Mouse (Mus musculus): Measurements from ENCODE around the gene Scly. TPM values are rescaled to one million over a fixed set of nuclear protein-coding genes. Genes with fewer than 3 reads are reported as not detected.

Gene Scly
- polyA plus RNA-seq (2012; rRNA removed) = 31.9 and 32.4 TPM in 2 replicates

GRCm38 (mm10) chr1:91297799-91298744 is at the start of gene Scly:
Scly (plus strand) TSS chr1:91298338.

GRCm38 (mm10) chr1:91249564-91250414 is 48.3 kb upstream of the Scly start, which contains the start of gene Ube2f:
Ube2f (plus strand) TSS chr1:91250304.

DNA sequence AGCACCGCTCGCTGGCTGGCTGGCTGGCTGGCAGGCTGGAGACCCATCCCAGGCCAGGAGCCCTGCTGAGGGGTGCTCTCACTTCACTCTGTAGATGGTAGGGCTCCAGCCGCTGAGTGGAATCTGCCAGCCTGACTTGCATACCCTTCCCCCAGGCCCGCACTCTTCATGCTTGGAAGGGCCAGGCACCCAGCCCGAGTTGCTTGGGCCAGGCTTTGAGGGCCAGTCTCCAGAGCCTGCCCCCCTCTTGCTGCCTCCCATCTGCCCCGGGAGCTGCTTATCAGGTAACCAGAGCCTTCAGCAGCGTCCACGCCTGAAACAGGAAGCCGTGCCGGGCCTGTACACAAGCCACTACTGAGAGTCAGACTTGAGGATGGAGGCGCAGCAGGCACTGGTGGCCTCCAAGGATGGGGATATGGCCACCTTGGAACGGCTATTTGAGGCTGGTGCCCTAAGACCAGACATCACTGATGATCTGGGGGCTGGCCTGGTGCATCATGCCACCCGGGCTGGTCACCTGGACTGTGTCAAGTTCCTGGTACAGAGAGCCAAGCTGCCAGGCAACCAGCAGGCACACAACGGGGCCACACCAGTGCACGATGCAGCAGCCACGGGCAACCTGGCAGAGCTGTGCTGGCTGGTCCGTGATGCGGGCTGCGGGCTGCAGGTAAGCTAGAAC is 23.8 kb downstream of the Scly start, which contains the start of gene Espnl:
Espnl (plus strand) TSS at position 316 of the 679 bp plus-strand sequence.

DNA sequence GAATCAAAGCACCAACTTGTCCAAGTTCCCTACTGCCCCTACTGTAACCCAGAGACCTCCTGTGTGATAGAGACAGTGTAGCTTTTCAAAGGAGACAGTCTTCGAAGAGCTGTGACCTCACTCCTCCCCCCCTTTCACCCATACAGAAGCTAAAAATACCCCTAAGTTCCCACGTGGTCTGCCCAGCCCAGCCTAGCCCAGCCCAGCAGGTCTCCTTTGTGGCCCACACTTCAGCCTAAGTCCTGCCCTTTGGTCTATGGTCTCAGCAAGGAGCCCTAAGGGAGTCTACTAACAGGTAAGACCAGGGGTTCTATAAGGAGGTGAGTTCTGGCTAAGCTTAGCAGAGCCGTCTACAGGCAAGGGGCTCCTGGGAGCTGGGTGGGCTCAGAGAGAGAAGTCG is 52.7 kb downstream of the Scly start, which contains the start of gene Klhl30:
Klhl30 (plus strand) TSS at position 176 of the 400 bp plus-strand sequence.

GRCm38 (mm10) chr1:91366215-91367108 is 68.3 kb downstream of the Scly start, which contains the start of gene Erfe:
Erfe (plus strand) TSS chr1:91366430.

Other genes starting within 250 kb of the Scly start
- 0.37 and 0.56 TPM in 2 replicates for gene Rbm44, start 153.2 kb upstream of the Scly start, polyA plus RNA-seq (2012; rRNA removed)
- 5.0 and 5.6 TPM in 2 replicates for gene Ramp1, start 118.5 kb upstream of the Scly start, polyA plus RNA-seq (2012; rRNA removed)
- gene Ube2f, start 48.0 kb upstream of the Scly start, polyA plus RNA-seq (2012; rRNA removed) = 36.0 and 37.3 TPM in 2 replicates
- 0.01 and 0.02 TPM in 2 replicates for gene Espnl, start 23.7 kb downstream of the Scly start, polyA plus RNA-seq (2012; rRNA removed)
- 0.01 and 0.02 TPM in 2 replicates for gene Klhl30, start 52.7 kb downstream of the Scly start, polyA plus RNA-seq (2012; rRNA removed)
- 1.7 and 2.1 TPM in 2 replicates for gene Erfe, start 68.1 kb downstream of the Scly start, polyA plus RNA-seq (2012; rRNA removed)
- 40.4 and 45.2 TPM in 2 replicates for gene Ilkap, start 100.5 kb downstream of the Scly start, polyA plus RNA-seq (2012; rRNA removed)
- 31.3 and 38.8 TPM in 2 replicates for gene Hes6, start 115.7 kb downstream of the Scly start, polyA plus RNA-seq (2012; rRNA removed)
- 8.2 and 9.5 TPM in 2 replicates for gene Per2, start 161.0 kb downstream of the Scly start, polyA plus RNA-seq (2012; rRNA removed)
- 3.9 and 4.0 TPM in 2 replicates for gene Traf3ip1, start 196.3 kb downstream of the Scly start, polyA plus RNA-seq (2012; rRNA removed)
- gene Asb1, start 242.2 kb downstream of the Scly start, polyA plus RNA-seq (2012; rRNA removed) = 5.5 and 5.8 TPM in 2 replicates

Data from liver, embryonic 18 days (tissue).